Mouse (Mus musculus) neural tube, embryonic 12.5 days (tissue): ENCODE results near the gene Atoh1. TPM values are rescaled to one million over a fixed set of nuclear protein-coding genes. Genes with fewer than 3 reads are reported as not detected.

Source experiments
- ATAC-seq: fragments of 200-750 bp; cut with Nextera tagmentation; 2 replicates; pipeline ENCODE4 v1.8.0; 2017; ENCODE audit warnings: low read depth, mild to moderate bottlenecking, moderate TSS enrichment, moderate library complexity; ENCODE audit not compliant: low FRiP score
- H3K27ac ChIP-seq: fragments of 300-500 bp; sonication (generic); 2 replicates; pipeline ENCODE4 v1.5.1; 2016
- H3K27me3 ChIP-seq: fragments of 300-500 bp; sonication (generic); replicated peaks from 2 replicates; pipeline ENCODE4 v1.6.1; 2016; ENCODE audit warnings: mild to moderate bottlenecking
- H3K36me3 ChIP-seq: fragments of 300-500 bp; sonication (generic); 2 replicates; pipeline ENCODE4 v1.6.1; 2016; ENCODE audit warnings: mild to moderate bottlenecking
- H3K4me1 ChIP-seq: fragments of 300-500 bp; sonication (generic); 2 replicates; pipeline ENCODE4 v1.6.1; 2016
- H3K4me2 ChIP-seq: fragments of 300-500 bp; sonication (generic); replicated peaks from 2 replicates; pipeline ENCODE4 v1.6.1; 2016; ENCODE audit warnings: mild to moderate bottlenecking
- H3K4me3 ChIP-seq: fragments of 300-500 bp; sonication (generic); 2 replicates; pipeline ENCODE4 v1.5.1; 2016
- H3K9ac ChIP-seq: fragments of 300-500 bp; sonication (generic); 2 replicates; pipeline ENCODE4 v1.6.1; 2016; ENCODE audit warnings: mild to moderate bottlenecking
- H3K9me3 ChIP-seq: fragments of 300-500 bp; sonication (generic); 2 replicates; pipeline ENCODE4 v1.6.1; 2016; ENCODE audit warnings: mild to moderate bottlenecking
- WGBS: fragments of 180-500 bp; shearing (Covaris S2); methylation state at CpG from one replicate; pipeline ENCODE4 v1.1.7; 2016; 5-methylcytosine and 5-hydroxymethylcytosine counted together
- polyA plus RNA-seq: library from polyadenylated mRNA; unstranded; fragments of >200 nt; fragmentation: Nextera tagmentation; extraction: Ambion mirVana; gene quantifications from 2 replicates; pipeline ENCODE4 v1.2.1, GENCODE M21; 2016

Atoh1 gene
- 4.8 and 8.4 TPM in 2 replicates for polyA plus RNA-seq

- H3K9ac ChIP-seq = peak within 1 kb of the TSS; percentile 26; the same call in 1 of the 2 replicates
- no peaks in the 10 kb centered on the region for H3K9me3 ChIP-seq
- no peak within 1 kb of the TSS for H3K27ac ChIP-seq
- peak; percentile 76 for ATAC-seq
- peak within 1 kb of the TSS; percentile 39 for H3K4me3 ChIP-seq
- H3K4me1 ChIP-seq = peaks cover 28% of the 10 kb centered on the region
- peak within 1 kb of the TSS; percentile 77 for H3K4me2 ChIP-seq
- 1% methylated on average over 34 of the region's 34 CpGs for WGBS
- H3K36me3 ChIP-seq = no peaks in the 10 kb centered on the region
- peaks cover 63% of the 10 kb centered on the region for H3K27me3 ChIP-seq
These were observed at the start of gene Atoh1 for GRCm38 (mm10) chr6:64728499-64729198. Gene Atoh1, plus strand, starts transcription at chr6:64729125.

GRCm38 (mm10) chr6:64683974-64684373 lies 45.0 kb upstream of the Atoh1 start:
- H3K4me1 ChIP-seq = peaks cover 10% of the 10 kb centered on the region
- no peaks in the 10 kb centered on the region for H3K9me3 ChIP-seq
- no peak overlapping the region for H3K4me3 ChIP-seq
- H3K27me3 ChIP-seq = peaks cover 29% of the 10 kb centered on the region
- H3K4me2 ChIP-seq = no peak overlapping the region
- no peaks in the 10 kb centered on the region for H3K36me3 ChIP-seq
- 31% methylated on average over 9 of the region's 9 CpGs for WGBS
- ATAC-seq = peak; percentile 58; the same call in 1 of the 2 replicates
- no peak overlapping the region for H3K9ac ChIP-seq
- no peak overlapping the region for H3K27ac ChIP-seq

DNA sequence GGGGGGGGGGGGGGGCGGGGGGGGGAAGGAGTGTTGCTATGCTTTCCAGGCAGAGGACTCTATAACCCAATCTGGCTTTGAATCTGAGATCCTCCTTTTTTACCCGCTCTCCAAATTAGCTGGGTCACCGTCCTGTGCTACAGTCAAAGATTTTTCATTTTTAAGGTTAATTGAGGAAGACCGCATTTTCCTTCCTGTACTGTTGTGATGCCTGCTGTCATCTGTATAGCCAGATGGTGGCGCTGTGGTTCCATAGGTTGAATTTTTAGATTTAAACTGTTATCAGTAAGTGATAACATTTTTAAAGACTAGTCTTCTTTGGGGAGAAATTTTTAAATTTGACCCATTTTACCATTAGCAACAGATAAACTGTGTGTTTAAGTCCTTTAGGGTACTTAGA lies 44.0 kb upstream of the Atoh1 start:
- WGBS = 8% methylated on average over 4 of the region's 5 CpGs
- Histone ChIP-seq H3K4me1 (peaks cover 10% of the 10 kb centered on the region), H3K27me3 (peaks cover 30% of the 10 kb centered on the region), H3K4me2 (peak overlapping the region; percentile 38), H3K36me3 (no peaks in the 10 kb centered on the region), H3K27ac (no peak overlapping the region), H3K4me3 (no peak overlapping the region), H3K9me3 (no peaks in the 10 kb centered on the region), H3K9ac (no peak overlapping the region)
- peak; percentile 33; the same call in 1 of the 2 replicates for ATAC-seq

- peaks cover 10% of the 10 kb centered on the region for H3K4me1 ChIP-seq
- H3K27ac ChIP-seq = no peak overlapping the region
- 0 out of 2 replicates have a peak, but pooled peaks have one; percentile 26 for ATAC-seq
- no peak overlapping the region for H3K9ac ChIP-seq
- 3% methylated on average over 19 of the region's 19 CpGs for WGBS
- H3K36me3 ChIP-seq = no peaks in the 10 kb centered on the region
- peak overlapping the region; percentile 50 for H3K4me2 ChIP-seq
- H3K4me3 ChIP-seq = no peak overlapping the region; the same call in 1 of the 2 replicates
- peaks cover 37% of the 10 kb centered on the region for H3K27me3 ChIP-seq
- H3K9me3 ChIP-seq = no peaks in the 10 kb centered on the region
These were observed 40.6 kb upstream of the Atoh1 start for GRCm38 (mm10) chr6:64688181-64688944.

DNA sequence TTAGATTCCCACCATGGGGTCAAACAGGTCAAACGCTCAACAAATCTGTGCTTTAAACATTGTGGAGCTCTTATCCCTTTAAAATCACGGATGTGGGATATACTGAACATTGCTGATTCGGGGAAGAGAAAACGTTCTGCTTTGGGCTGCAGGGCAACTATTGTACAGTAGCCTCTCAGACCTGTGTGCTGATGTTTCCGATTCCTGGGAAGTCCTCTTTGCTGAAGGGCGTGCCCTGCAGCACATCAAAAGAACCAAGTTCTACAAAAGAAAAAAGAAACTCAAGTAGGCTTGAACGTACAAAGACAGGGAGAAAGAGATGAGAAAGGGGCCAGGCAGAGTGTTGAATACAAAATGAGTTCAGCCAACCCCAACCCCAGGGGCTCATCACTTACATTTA lies 34.2 kb upstream of the Atoh1 start:
- H3K9me3 ChIP-seq = no peaks in the 10 kb centered on the region
- peaks cover 13% of the 10 kb centered on the region for H3K27me3 ChIP-seq
- H3K27ac ChIP-seq = no peak overlapping the region
- no peaks in the 10 kb centered on the region for H3K36me3 ChIP-seq
- H3K4me3 ChIP-seq = no peak overlapping the region
- no peak for ATAC-seq
- 37% methylated on average over 7 of the region's 7 CpGs for WGBS
- H3K4me2 ChIP-seq = no peak overlapping the region
- H3K4me1 ChIP-seq = no peaks in the 10 kb centered on the region; the same call in 1 of the 2 replicates
- no peak overlapping the region for H3K9ac ChIP-seq

DNA sequence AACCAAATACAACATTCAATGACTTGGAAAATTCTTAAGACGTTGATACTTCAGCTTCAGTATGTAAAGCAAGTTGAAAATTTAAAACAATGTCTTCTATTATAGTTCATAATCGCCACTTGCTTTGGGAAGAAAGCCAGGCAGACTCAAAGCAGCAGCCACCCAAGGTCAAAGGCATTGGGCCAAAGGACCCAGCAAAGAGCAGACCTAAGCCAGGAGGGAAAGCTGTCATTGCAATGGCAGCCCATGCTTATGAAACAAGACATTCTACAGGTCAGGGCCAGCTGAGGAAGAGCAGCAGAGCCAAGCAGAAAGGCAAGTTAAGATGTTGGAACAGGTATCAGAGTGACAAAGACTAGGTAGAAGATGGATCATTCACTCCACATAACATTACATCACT lies 25.3 kb upstream of the Atoh1 start:
- ATAC-seq = no peak
- H3K4me2 ChIP-seq = no peak overlapping the region
- WGBS = 86% methylated on average over 2 of the region's 2 CpGs

GRCm38 (mm10) chr6:64727751-64728403 lies 1.0 kb upstream of the Atoh1 start:
- H3K36me3 ChIP-seq = no peaks in the 10 kb centered on the region
- no peaks in the 10 kb centered on the region for H3K9me3 ChIP-seq
- H3K9ac ChIP-seq = 0 out of 2 replicates have a peak overlapping the region, but pooled peaks have one; percentile 26
- peak overlapping the region; percentile 20 for H3K4me3 ChIP-seq
- WGBS = under 1% methylated on average over 29 of the region's 29 CpGs
- H3K4me1 ChIP-seq = peaks cover 28% of the 10 kb centered on the region
- H3K27ac ChIP-seq = no peak overlapping the region
- no peak for ATAC-seq
- peaks cover 57% of the 10 kb centered on the region for H3K27me3 ChIP-seq
- H3K4me2 ChIP-seq = peak overlapping the region; percentile 77

More for the DNA sequence above, 25.3 kb upstream of the Atoh1 start:
- Histone ChIP-seq H3K4me1 (no peaks in the 10 kb centered on the region), H3K9ac (no peak overlapping the region), H3K4me3 (no peak overlapping the region), H3K36me3 (no peaks in the 10 kb centered on the region), H3K27ac (no peak overlapping the region), H3K9me3 (no peaks in the 10 kb centered on the region), H3K27me3 (no peaks in the 10 kb centered on the region)

DNA sequence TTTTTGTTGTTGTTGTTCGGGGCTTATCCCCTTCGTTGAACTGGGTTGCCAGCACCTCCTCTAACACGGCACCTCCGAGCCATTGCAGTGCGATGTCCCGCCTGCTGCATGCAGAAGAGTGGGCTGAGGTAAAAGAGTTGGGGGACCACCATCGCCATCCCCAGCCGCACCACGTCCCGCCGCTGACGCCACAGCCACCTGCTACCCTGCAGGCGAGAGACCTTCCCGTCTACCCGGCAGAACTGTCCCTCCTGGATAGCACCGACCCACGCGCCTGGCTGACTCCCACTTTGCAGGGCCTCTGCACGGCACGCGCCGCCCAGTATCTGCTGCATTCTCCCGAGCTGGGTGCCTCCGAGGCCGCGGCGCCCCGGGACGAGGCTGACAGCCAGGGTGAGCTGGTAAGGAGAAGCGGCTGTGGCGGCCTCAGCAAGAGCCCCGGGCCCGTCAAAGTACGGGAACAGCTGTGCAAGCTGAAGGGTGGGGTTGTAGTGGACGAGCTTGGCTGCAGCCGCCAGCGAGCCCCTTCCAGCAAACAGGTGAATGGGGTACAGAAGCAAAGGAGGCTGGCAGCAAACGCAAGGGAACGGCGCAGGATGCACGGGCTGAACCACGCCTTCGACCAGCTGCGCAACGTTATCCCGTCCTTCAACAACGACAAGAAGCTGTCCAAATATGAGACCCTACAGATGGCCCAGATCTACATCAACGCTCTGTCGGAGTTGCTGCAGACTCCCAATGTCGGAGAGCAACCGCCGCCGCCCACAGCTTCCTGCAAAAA lies 496 bp downstream of the Atoh1 start:
- H3K9ac ChIP-seq = peak overlapping the region; percentile 17; the same call in 1 of the 2 replicates
- under 1% methylated on average over 53 of the region's 53 CpGs for WGBS
- H3K4me1 ChIP-seq = peaks cover 32% of the 10 kb centered on the region
- no peaks in the 10 kb centered on the region for H3K9me3 ChIP-seq
- peak overlapping the region; percentile 39 for H3K4me3 ChIP-seq
- peaks cover 71% of the 10 kb centered on the region for H3K27me3 ChIP-seq
- no peaks in the 10 kb centered on the region for H3K36me3 ChIP-seq
- H3K4me2 ChIP-seq = peak overlapping the region; percentile 77
- no peak overlapping the region for H3K27ac ChIP-seq
- ATAC-seq = peak; percentile 63

DNA sequence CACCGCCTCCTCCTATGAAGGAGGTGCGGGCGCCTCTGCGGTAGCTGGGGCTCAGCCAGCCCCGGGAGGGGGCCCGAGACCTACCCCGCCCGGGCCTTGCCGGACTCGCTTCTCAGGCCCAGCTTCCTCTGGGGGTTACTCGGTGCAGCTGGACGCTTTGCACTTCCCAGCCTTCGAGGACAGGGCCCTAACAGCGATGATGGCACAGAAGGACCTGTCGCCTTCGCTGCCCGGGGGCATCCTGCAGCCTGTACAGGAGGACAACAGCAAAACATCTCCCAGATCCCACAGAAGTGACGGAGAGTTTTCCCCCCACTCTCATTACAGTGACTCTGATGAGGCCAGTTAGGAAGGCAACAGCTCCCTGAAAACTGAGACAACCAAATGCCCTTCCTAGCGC lies 1.1 kb downstream of the Atoh1 start:
- no peak overlapping the region for H3K27ac ChIP-seq
- peak overlapping the region; percentile 17; the same call in 1 of the 2 replicates for H3K9ac ChIP-seq

DNA sequence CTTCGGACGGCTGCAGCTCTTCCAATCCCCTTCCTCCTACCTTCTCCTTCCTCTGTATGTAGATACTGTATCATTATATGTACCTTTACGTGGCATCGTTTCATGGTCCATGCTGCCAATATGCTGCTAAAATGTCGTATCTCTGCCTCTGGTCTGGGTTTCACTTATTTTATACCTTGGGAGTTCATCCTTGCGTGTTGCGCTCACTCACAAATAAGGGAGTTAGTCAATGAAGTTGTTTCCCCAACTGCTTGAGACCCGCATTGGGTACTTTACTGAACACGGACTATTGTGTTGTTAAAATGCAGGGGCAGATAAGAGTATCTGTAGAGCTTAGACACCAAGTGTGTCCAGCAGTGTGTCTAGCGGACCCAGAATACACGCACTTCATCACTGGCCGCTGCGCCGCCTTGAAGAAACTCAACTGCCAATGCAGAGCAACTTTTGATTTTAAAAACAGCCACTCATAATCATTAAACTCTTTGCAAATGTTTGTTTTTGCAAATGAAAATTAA lies 1.6 kb downstream of the Atoh1 start:
- peaks cover 83% of the 10 kb centered on the region for H3K27me3 ChIP-seq
- no peaks in the 10 kb centered on the region for H3K36me3 ChIP-seq
- 2% methylated on average over 14 of the region's 14 CpGs for WGBS
- peaks cover 37% of the 10 kb centered on the region for H3K4me1 ChIP-seq
- H3K9ac ChIP-seq = no peak overlapping the region
- no peak overlapping the region for H3K27ac ChIP-seq
- no peak for ATAC-seq
- no peaks in the 10 kb centered on the region for H3K9me3 ChIP-seq
- peak overlapping the region; percentile 77; the same call in 1 of the 2 replicates for H3K4me2 ChIP-seq
- no peak overlapping the region for H3K4me3 ChIP-seq

More for the DNA sequence above, 1.1 kb downstream of the Atoh1 start:
- WGBS = under 1% methylated on average over 19 of the region's 19 CpGs
- H3K4me2 ChIP-seq = peak overlapping the region; percentile 77
- H3K9me3 ChIP-seq = no peaks in the 10 kb centered on the region
- no peaks in the 10 kb centered on the region for H3K36me3 ChIP-seq
- peaks cover 37% of the 10 kb centered on the region for H3K4me1 ChIP-seq
- peak overlapping the region; percentile 39 for H3K4me3 ChIP-seq
- H3K27me3 ChIP-seq = peaks cover 77% of the 10 kb centered on the region
- peak; percentile 3; the same call in 1 of the 2 replicates for ATAC-seq

GRCm38 (mm10) chr6:64731126-64731525 lies 2.2 kb downstream of the Atoh1 start:
- H3K4me3 ChIP-seq = no peak overlapping the region
- ATAC-seq = no peak
- peaks cover 37% of the 10 kb centered on the region for H3K4me1 ChIP-seq
- no peaks in the 10 kb centered on the region for H3K9me3 ChIP-seq
- no peak overlapping the region for H3K9ac ChIP-seq
- H3K4me2 ChIP-seq = no peak overlapping the region
- WGBS = 3% methylated on average over 7 of the region's 7 CpGs
- H3K27ac ChIP-seq = no peak overlapping the region
- no peaks in the 10 kb centered on the region for H3K36me3 ChIP-seq
- H3K27me3 ChIP-seq = peaks cover 85% of the 10 kb centered on the region
